Comparison of ENCODE assay signal across 16 mouse cellular contexts in genomic region chr13:29371466-29371771, GRCm38 (mm10).
A peak's percentile ranks its signal among the peaks of the same experiment; 100 is the strongest.
DNase-seq lines count a peak whose midpoint lies in the region; ATAC-seq and TF ChIP-seq lines count a peak whose summit lies in the region.
"Had no signal": no experiment of that assay in that cellular context is flagged by ENCODE, and none has a peak within 500 bp of the region (broad histone marks: within the 10 kb centered on the region; RNA-seq: fewer than 3 reads in every experiment).

No protein-coding gene starts in this region.

- peak overlapping the region; percentile 48 for H3K27ac ChIP-seq in layer of hippocampus, adult 2 months
- H3K27ac ChIP-seq in hindbrain, embryonic 12.5 days, result peak overlapping the region; percentile 92
- H3K27ac ChIP-seq in midbrain, embryonic 14.5 days (replicated peaks; ENCODE audit: low read depth, low read length), result peak overlapping the region; percentile 82
- H3K27ac ChIP-seq: embryonic facial prominence, embryonic 12.5 days; liver, embryonic 15.5 days; stomach, postnatal 0 days had no signal

- no peaks in the 10 kb centered on the region for H3K9me3 ChIP-seq in hindbrain, embryonic 12.5 days (replicated peaks)
- no peaks in the 10 kb centered on the region for H3K9me3 ChIP-seq in midbrain, embryonic 14.5 days (ENCODE audit: control insufficient read depth, low read length)
- H3K9me3 ChIP-seq: embryonic facial prominence, embryonic 12.5 days; limb, embryonic 12.5 days; liver, embryonic 15.5 days had no signal

- no peak overlapping the region for H3K4me3 ChIP-seq in layer of hippocampus, adult 2 months
- H3K4me3 ChIP-seq in hindbrain, embryonic 12.5 days, result no peak overlapping the region
- H3K4me3 ChIP-seq in midbrain, embryonic 14.5 days (replicated peaks; ENCODE audit: low read depth, low read length), result no peak overlapping the region
- H3K4me3 ChIP-seq: embryonic facial prominence, embryonic 12.5 days; limb, embryonic 12.5 days; liver, embryonic 15.5 days had no signal

- no peaks in the 10 kb centered on the region for H3K36me3 ChIP-seq in hindbrain, embryonic 12.5 days
- no peaks in the 10 kb centered on the region for H3K36me3 ChIP-seq in midbrain, embryonic 14.5 days (ENCODE audit: control insufficient read depth, insufficient read depth, low read length)
- H3K36me3 ChIP-seq: embryonic facial prominence, embryonic 12.5 days; limb, embryonic 12.5 days; liver, embryonic 15.5 days had no signal

- TF ChIP-seq CTCF in layer of hippocampus, adult 2 months (conservative IDR thresholded peaks at IDR 0.05), result no peak

- H3K27me3 ChIP-seq in hindbrain, embryonic 12.5 days, result no peaks in the 10 kb centered on the region
- no peaks in the 10 kb centered on the region for H3K27me3 ChIP-seq in midbrain, embryonic 14.5 days (ENCODE audit: control insufficient read depth, insufficient read depth, low read length)
- H3K27me3 ChIP-seq: embryonic facial prominence, embryonic 12.5 days; limb, embryonic 12.5 days; liver, embryonic 15.5 days had no signal

- H3K4me1 ChIP-seq in hindbrain, embryonic 12.5 days, result peaks cover 21% of the 10 kb centered on the region
- H3K4me1 ChIP-seq in midbrain, embryonic 14.5 days (ENCODE audit: control insufficient read depth, insufficient read depth, low read length), result peaks cover 45% of the 10 kb centered on the region
- H3K4me1 ChIP-seq: liver, embryonic 15.5 days had no signal

- peak; percentile 49; the same call in 1 of the 2 replicates for ATAC-seq in hindbrain, embryonic 12.5 days (ENCODE audit: low FRiP score)
- peak; percentile 32; the same call in 1 of the 2 replicates for ATAC-seq in midbrain, embryonic 14.5 days (ENCODE audit: low FRiP score, low TSS enrichment)
- ATAC-seq in activated CD4-positive, CD25-positive, alpha-beta regulatory T cell, adult 4 months, result no peak

- intact Hi-C loops in heart, postnatal 36 days (cut with DNase I), result no loop called here

- peak overlapping the region; percentile 17; the same call in 1 of the 2 replicates for H3K4me2 ChIP-seq in hindbrain, embryonic 12.5 days (replicated peaks)
- no peak overlapping the region for H3K4me2 ChIP-seq in midbrain, embryonic 14.5 days (ENCODE audit: low read length)
- H3K4me2 ChIP-seq: embryonic facial prominence, embryonic 12.5 days; limb, embryonic 12.5 days; liver, embryonic 15.5 days had no signal

- peak overlapping the region; percentile 8; the same call in 1 of the 2 replicates for H3K9ac ChIP-seq in hindbrain, embryonic 12.5 days
- H3K9ac ChIP-seq in midbrain, embryonic 14.5 days (replicated peaks; ENCODE audit: low read length), result no peak overlapping the region
- H3K9ac ChIP-seq: embryonic facial prominence, embryonic 12.5 days; limb, embryonic 12.5 days; liver, embryonic 15.5 days had no signal

- no peak for DNase-seq in layer of hippocampus, adult 2 months (ENCODE audit: low spot score in 2 of 2)
- no peak for DNase-seq in layer of hippocampus, adult 18-20 months (ENCODE audit: low spot score in 2 of 2)
- DNase-seq in midbrain, embryonic 14.5 days, result no peak
- DNase-seq in cerebellum, adult 9-11 months, result no peak
- DNase-seq in natural killer cell, adult 2 months (ENCODE audit: low spot score in 2 of 2), result no peak
- DNase-seq in heart, postnatal 36 days, result no peak
- DNase-seq: gastrocnemius, postnatal 25 days; kidney, adult 11 months; lung, postnatal 36 days; thymus, postnatal 25 days had no signal

- 9% methylated on average over 4 of the region's 4 CpGs for WGBS in hindbrain, embryonic 12.5 days
- WGBS in midbrain, embryonic 14.5 days, result 6% methylated on average over 4 of the region's 4 CpGs
